Mouse (Mus musculus) stomach, postnatal 0 days (tissue): Measurements from ENCODE around the gene Samd13. TPM values are rescaled to one million over a fixed set of nuclear protein-coding genes. Genes with fewer than 3 reads are reported as not detected.

Experiments used
- ATAC-seq: fragments of 200-750 bp; cut with Nextera tagmentation; 2 replicates; pipeline ENCODE4 v1.8.0; 2017; ENCODE audit not compliant: low FRiP score, low TSS enrichment
- DNase-seq: peaks from one replicate; pipeline ENCODE4 v3.0.0-alpha.2; 2016; ENCODE audit warnings: low spot score
- H3K27ac ChIP-seq: fragments of 300-500 bp; sonication (generic); replicated peaks from 2 replicates; pipeline ENCODE4 v1.5.1; 2014; ENCODE audit warnings: mild to moderate bottlenecking, control low read depth
- H3K27me3 ChIP-seq: fragments of 300-500 bp; sonication (generic); 2 replicates; pipeline ENCODE4 v1.6.1; 2014; ENCODE audit warnings: low read length; ENCODE audit not compliant: control insufficient read depth, insufficient read depth
- H3K36me3 ChIP-seq: fragments of 300-500 bp; sonication (generic); 2 replicates; pipeline ENCODE4 v1.6.1; 2014; ENCODE audit warnings: low read length, mixed read lengths; ENCODE audit not compliant: control insufficient read depth, insufficient read depth
- H3K4me1 ChIP-seq: fragments of 300-500 bp; sonication (generic); replicated peaks from 2 replicates; pipeline ENCODE4 v1.6.1; 2014; ENCODE audit warnings: antibody characterized with exemption; ENCODE audit not compliant: control insufficient read depth, insufficient read depth
- H3K4me2 ChIP-seq: fragments of 300-500 bp; sonication (generic); replicated peaks from 2 replicates; pipeline ENCODE4 v1.6.1; 2014; ENCODE audit warnings: low read depth, mild to moderate bottlenecking, control low read depth, moderate library complexity
- H3K4me3 ChIP-seq: fragments of 300-500 bp; sonication (generic); 2 replicates; pipeline ENCODE4 v1.5.1; 2014; ENCODE audit warnings: low read depth, low read length, control low read depth
- H3K9ac ChIP-seq: fragments of 300-500 bp; sonication (generic); 2 replicates; pipeline ENCODE4 v1.6.1; 2014; ENCODE audit warnings: mild to moderate bottlenecking, low read length, control low read depth, mixed read lengths
- H3K9me3 ChIP-seq: fragments of 300-500 bp; sonication (generic); 2 replicates; pipeline ENCODE4 v1.6.1; 2016; ENCODE audit warnings: low read length; ENCODE audit not compliant: control insufficient read depth
- CTCF ChIP-seq: IDR thresholded peaks from 2 replicates; pipeline ENCODE4 v1.5.1; 2016; ENCODE audit warnings: antibody characterized with exemption, low read depth, mild to moderate bottlenecking, moderate library complexity
- EP300 ChIP-seq: optimal IDR thresholded peaks from 2 replicates; pipeline ENCODE3; 2016; ENCODE audit warnings: antibody characterized with exemption
- WGBS: fragments of 180-500 bp; shearing (Covaris S2); extraction: QIAGEN DNeasy Blood & Tissue Kit; methylation state at CpG from one replicate; pipeline ENCODE4 v1.1.7; 2014; 5-methylcytosine and 5-hydroxymethylcytosine counted together
- polyA plus RNA-seq: library from polyadenylated mRNA; unstranded; fragments of >200 nt; fragmentation: Nextera tagmentation; extraction: Ambion mirVana; gene quantifications from 2 replicates; pipeline ENCODE4 v1.2.1, GENCODE M21; 2015

Gene Samd13
- polyA plus RNA-seq, 1 experiment from 2014 or later: 0.45 TPM

- H3K4me3 ChIP-seq: no peak overlapping the region
- no peak overlapping the region for H3K27ac ChIP-seq
- WGBS: 46% methylated on average over 4 of the region's 4 CpGs
- H3K4me2 ChIP-seq: no peak overlapping the region
- DNase-seq (no peak), ATAC-seq (no peak)
- H3K9ac ChIP-seq: no peak overlapping the region
- TF ChIP-seq EP300: no peak
- no peak for TF ChIP-seq CTCF
- H3K36me3 ChIP-seq: no peaks in the 10 kb centered on the region
- no peaks in the 10 kb centered on the region for H3K9me3 ChIP-seq
- no peaks in the 10 kb centered on the region for H3K4me1 ChIP-seq
- H3K27me3 ChIP-seq: no peaks in the 10 kb centered on the region
Observed at GRCm38 (mm10) chr3:146618357-146618756, 67.0 kb downstream of the Samd13 start.

DNA sequence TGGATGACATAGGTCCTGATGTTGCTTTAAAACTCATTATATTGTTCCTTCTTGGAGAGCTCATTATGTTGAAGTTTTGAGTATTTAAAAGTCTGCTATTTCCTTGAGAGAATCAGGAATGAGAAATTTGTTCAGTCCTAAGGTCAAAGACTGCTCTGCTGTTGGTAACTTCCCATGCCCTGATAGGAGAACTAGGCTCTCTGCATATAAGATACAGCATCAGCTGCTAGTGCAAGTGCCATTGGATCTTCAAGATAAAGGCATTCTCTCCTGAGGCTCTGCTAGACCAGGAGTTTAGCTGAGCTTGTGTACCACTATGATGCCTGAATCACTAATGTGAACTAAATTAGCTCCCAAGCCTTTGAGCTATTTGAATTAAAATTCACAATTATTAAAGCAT lies 67.4 kb downstream of the Samd13 start:
- Histone ChIP-seq H3K27me3 (no peaks in the 10 kb centered on the region), H3K36me3 (no peaks in the 10 kb centered on the region), H3K9me3 (no peaks in the 10 kb centered on the region), H3K4me2 (no peak overlapping the region), H3K9ac (no peak overlapping the region), H3K4me1 (no peaks in the 10 kb centered on the region), H3K27ac (no peak overlapping the region), H3K4me3 (no peak overlapping the region)
- ATAC-seq: no peak
- no peak for DNase-seq
- TF ChIP-seq CTCF (no peak), EP300 (no peak)

DNA sequence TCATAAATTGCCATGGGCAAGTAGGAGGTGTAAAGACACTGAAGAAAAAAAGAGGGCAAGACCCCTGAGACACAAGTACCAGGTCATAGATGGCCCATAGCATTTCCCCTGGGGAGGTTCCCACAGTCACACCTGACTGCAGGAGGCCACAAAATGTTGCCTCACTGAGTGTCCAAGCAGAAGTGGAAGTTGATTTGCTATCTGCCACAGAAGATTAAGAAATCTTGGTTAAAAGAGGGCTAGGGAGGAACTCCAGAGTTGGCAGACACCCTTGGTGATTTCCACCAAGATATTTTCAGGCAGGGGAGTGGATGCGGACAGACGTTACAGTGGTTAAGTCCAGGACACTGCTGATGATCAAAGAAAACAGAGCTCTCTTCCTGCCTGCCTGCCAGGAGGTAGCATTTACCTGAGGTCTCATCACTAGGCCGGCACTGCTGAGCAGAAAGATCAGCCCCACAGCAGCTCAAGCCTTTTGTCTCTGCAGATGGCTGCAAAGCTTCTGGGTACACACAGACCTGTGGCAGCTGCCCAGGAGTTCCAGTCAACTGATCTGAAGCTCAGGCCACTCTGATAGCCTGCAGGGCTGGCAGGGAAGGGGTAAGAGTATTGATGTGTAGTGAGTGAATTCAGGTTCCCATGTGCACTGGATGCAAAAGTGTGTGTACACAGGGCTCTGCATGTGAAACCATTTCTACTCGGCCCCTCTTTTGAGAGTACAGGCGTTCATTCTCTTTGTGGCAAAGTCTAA lies 68.7 kb downstream of the Samd13 start:
- Histone ChIP-seq H3K9ac (no peak overlapping the region), H3K36me3 (no peaks in the 10 kb centered on the region), H3K27me3 (no peaks in the 10 kb centered on the region), H3K27ac (no peak overlapping the region), H3K9me3 (no peaks in the 10 kb centered on the region), H3K4me1 (no peaks in the 10 kb centered on the region), H3K4me2 (no peak overlapping the region), H3K4me3 (no peak overlapping the region)
- DNase-seq (no peak), ATAC-seq (no peak)
- WGBS: 78% methylated on average over 5 of the region's 5 CpGs
- no peak for TF ChIP-seq EP300
- no peak for TF ChIP-seq CTCF

DNA sequence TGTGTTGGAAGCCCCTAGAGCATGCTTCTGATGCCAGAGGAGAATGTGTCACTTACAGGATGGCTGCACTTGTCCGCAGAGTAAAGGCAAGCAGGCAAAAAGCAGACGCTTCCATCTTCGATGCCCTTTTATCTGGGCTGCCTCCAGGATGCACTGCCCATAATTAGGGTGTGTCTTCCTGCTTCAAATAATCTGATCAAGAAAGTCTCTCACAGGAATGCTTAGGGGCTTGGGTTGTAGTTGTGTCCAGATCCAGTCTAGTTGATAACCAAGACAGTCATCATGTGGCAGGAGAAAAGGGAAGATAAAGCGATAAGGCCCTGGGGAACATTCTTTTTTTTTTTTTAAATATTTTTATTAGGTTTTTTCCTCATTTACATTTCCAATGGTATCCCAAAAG lies 69.9 kb downstream of the Samd13 start, which contains the start of gene Dnase2b:
Gene Dnase2b (minus strand): TSS at position 101 of the 400 bp plus-strand sequence.
- H3K36me3 ChIP-seq: no peaks in the 10 kb centered on the region
- H3K27me3 ChIP-seq: no peaks in the 10 kb centered on the region
- no peak for ATAC-seq
- no peak within 1 kb of the TSS for H3K27ac ChIP-seq
- no peak for DNase-seq
- no peaks in the 10 kb centered on the region for H3K4me1 ChIP-seq
- WGBS: 88% methylated on average over 4 of the region's 4 CpGs
- no peaks in the 10 kb centered on the region for H3K9me3 ChIP-seq
- no peak within 1 kb of the TSS for H3K4me2 ChIP-seq
- no peak within 1 kb of the TSS for H3K9ac ChIP-seq
- TF ChIP-seq CTCF: no peak
- no peak for TF ChIP-seq EP300
- H3K4me3 ChIP-seq: no peak within 1 kb of the TSS

DNA sequence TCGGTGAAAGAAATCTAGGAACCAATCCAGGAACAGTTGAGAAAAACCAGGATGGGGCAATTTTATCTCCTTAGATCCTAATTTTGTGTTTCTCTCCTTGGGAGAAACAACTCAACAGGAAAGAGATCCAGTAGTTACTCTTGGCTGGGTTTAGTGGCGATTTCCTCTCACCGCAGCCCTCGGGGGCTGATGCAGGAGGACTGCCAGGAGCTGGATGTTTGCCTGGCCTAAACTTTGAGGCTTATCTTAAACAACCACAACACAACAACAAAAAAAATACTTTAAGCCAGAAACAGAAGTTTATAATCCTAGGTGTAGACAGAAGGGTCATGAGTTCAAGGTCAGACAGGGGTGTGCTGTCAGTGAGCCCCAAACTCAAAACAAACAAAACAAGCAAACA lies 73.6 kb downstream of the Samd13 start:
- WGBS: 60% methylated on average over 4 of the region's 4 CpGs
- no peaks in the 10 kb centered on the region for H3K36me3 ChIP-seq
- no peak for DNase-seq
- no peak overlapping the region for H3K9ac ChIP-seq
- H3K4me3 ChIP-seq: no peak overlapping the region
- H3K9me3 ChIP-seq: no peaks in the 10 kb centered on the region
- H3K4me2 ChIP-seq: no peak overlapping the region
- H3K27ac ChIP-seq: no peak overlapping the region
- H3K4me1 ChIP-seq: no peaks in the 10 kb centered on the region
- no peak for ATAC-seq
- TF ChIP-seq EP300: no peak
- no peak for TF ChIP-seq CTCF
- H3K27me3 ChIP-seq: no peaks in the 10 kb centered on the region

DNA sequence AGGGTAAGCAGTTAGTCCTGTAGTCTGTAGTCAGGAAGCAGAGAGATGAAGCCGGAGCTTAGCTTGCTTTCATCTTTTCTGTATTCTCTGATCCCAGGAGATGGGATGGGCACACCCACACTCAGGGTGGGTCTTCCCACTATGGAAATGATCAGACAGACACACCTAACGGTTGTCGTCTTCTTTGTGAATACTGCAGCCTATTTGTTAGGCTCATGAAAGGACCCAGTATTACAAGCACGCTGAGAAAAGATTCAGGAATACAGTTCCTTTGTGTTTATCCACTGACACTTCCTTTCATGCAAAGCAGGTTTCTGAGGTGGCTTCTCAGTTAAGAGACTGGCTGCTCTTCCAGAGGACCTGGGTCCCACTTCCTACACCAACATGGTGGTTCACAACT lies 74.1 kb downstream of the Samd13 start:
- DNase-seq (no peak), ATAC-seq (no peak)
- H3K27ac ChIP-seq: no peak overlapping the region
- no peak overlapping the region for H3K4me3 ChIP-seq
- H3K36me3 ChIP-seq: no peaks in the 10 kb centered on the region
- H3K9me3 ChIP-seq: no peaks in the 10 kb centered on the region
- H3K9ac ChIP-seq: no peak overlapping the region
- TF ChIP-seq EP300 (no peak), CTCF (no peak)
- H3K27me3 ChIP-seq: no peaks in the 10 kb centered on the region
- H3K4me2 ChIP-seq: no peak overlapping the region
- WGBS: 72% methylated on average over 4 of the region's 4 CpGs
- no peaks in the 10 kb centered on the region for H3K4me1 ChIP-seq
